Mouse (Mus musculus) cerebellum, adult 2 months (tissue): ENCODE measurements around the gene Tead4. TPM values are rescaled to one million over a fixed set of nuclear protein-coding genes. Genes with fewer than 3 reads are reported as not detected.
A peak's percentile ranks its signal among the peaks of the same experiment; 100 is the strongest.
"Not testable (repeated sequence)": the region's sequence is repeated elsewhere in the genome, so short reads cannot be mapped to it uniquely, and the experiment has no call there.

Source experiments
- DNase-seq, 2 experiments: peaks; one replicate each; pipeline ENCODE4 v3.0.0; 2021
- H3K27ac ChIP-seq: fragments of 200-500 bp; 2 replicates; pipeline ENCODE4 v1.5.1; 2012; ENCODE audit warnings: low read length, control low read depth, inconsistent platforms; ENCODE audit not compliant: insufficient read depth
- H3K27me3 ChIP-seq: fragments of 200-500 bp; 2 replicates; pipeline ENCODE4 v1.6.1; 2012; ENCODE audit warnings: inconsistent platforms, mild to moderate bottlenecking, low read length, moderate library complexity; ENCODE audit not compliant: control insufficient read depth, insufficient read depth
- H3K4me1 ChIP-seq: fragments of 200-500 bp; 2 replicates; pipeline ENCODE4 v1.6.1; 2011; ENCODE audit warnings: low read length; ENCODE audit not compliant: control insufficient read depth, insufficient read depth
- H3K4me3 ChIP-seq: fragments of 200-500 bp; replicated peaks from 2 replicates; pipeline ENCODE3; 2011; ENCODE audit warnings: mild to moderate bottlenecking, low read depth, low read length, control low read depth; ENCODE audit not compliant: insufficient read depth
- CTCF ChIP-seq: fragments of 200-500 bp; IDR thresholded peaks from 2 replicates; pipeline ENCODE4 v1.5.1; 2011; ENCODE audit warnings: low read depth, mild to moderate bottlenecking, control low read depth, low read length, moderate library complexity, borderline replicate concordance; ENCODE audit not compliant: insufficient read depth
- POLR2A ChIP-seq: fragments of 200-500 bp; IDR thresholded peaks from 2 replicates; pipeline ENCODE4 v1.6.1; 2011; ENCODE audit warnings: low read length, control low read depth, borderline replicate concordance; ENCODE audit not compliant: insufficient read depth
- WGBS: fragments of 180-500 bp; shearing (Covaris S2); methylation state at CpG from one replicate; pipeline ENCODE4 v1.1.7; 2018; 5-methylcytosine and 5-hydroxymethylcytosine counted together
- polyA plus RNA-seq: library from polyadenylated mRNA; depleted of rRNA; stranded (reverse); fragments of >200 nt; gene quantifications from 2 replicates; pipeline ENCODE4 v1.2.3, GENCODE M21; 2012

The Tead4 gene
- polyA plus RNA-seq, 1 experiment: 4.7 TPM

GRCm38 (mm10) chr6:128334397-128335124 is 33.9 kb upstream of the Tead4 start:
- peak; percentile 71 to 80 for DNase-seq
- TF ChIP-seq CTCF (peak; percentile 64), POLR2A (no peak)
- 12% methylated on average over 12 of the region's 12 CpGs for WGBS
- H3K27me3 ChIP-seq: no peaks in the 10 kb centered on the region
- H3K27ac ChIP-seq: no peak overlapping the region
- H3K4me3 ChIP-seq: no peak overlapping the region
- peaks cover under 1% of the 10 kb centered on the region; the same call in 1 of the 2 replicates for H3K4me1 ChIP-seq

DNA sequence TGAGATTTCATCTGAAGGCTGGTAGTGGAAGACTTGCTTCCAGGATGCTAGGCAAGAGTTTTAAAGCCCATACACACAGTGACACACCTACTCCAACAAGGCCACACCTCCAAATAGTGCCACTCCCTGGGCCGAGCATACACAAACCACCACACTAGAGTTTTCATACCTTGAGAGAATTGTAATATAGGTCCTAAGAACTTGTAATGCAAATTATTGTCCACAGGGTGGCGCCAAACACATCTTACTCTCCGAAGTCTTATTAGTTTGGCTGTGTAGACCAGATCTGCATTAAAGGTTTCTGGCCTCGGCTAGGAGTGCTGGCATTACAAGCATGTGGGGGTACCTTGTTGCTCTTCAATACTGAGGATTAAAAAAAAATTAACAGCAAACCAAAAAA is 17.7 kb upstream of the Tead4 start:
- Histone ChIP-seq H3K27ac (no peak overlapping the region), H3K4me1 (no peaks in the 10 kb centered on the region), H3K27me3 (no peaks in the 10 kb centered on the region), H3K4me3 (no peak overlapping the region)
- DNase-seq: peak; percentile 49 to 60
- TF ChIP-seq CTCF: peak; percentile 65
- TF ChIP-seq POLR2A: no peak
- 4% methylated on average over 4 of the region's 4 CpGs for WGBS

- TF ChIP-seq CTCF: no peak
- no peak for TF ChIP-seq POLR2A
- no peak overlapping the region for H3K4me3 ChIP-seq
- H3K27ac ChIP-seq: no peak overlapping the region
- no peak for DNase-seq
- H3K4me1 ChIP-seq: no peaks in the 10 kb centered on the region
- no peaks in the 10 kb centered on the region for H3K27me3 ChIP-seq
- WGBS: 74% methylated on average over 8 of the region's 8 CpGs
Measured at GRCm38 (mm10) chr6:128315597-128315996, 15.0 kb upstream of the Tead4 start.

DNA sequence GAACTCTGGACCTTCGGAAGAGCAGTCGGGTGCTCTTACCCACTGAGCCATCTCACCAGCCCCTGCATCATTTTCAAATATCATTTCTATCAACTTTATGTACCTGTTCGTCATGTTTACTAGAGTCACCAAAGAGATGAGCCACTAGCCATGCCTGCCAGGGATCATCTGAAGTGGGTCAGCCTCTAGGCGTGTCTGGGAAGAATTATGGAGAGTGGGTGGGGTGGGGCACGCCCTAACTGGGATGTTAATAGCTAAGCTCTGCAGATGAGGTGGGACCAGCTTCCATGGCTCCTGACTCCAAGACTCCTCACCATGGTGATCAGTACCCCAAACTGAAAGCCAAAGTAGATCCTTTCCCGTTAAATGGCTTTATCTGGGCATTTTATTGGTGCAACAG is 14.2 kb upstream of the Tead4 start:
- Histone ChIP-seq H3K4me3 (no peak overlapping the region), H3K27me3 (no peaks in the 10 kb centered on the region), H3K27ac (no peak overlapping the region), H3K4me1 (no peaks in the 10 kb centered on the region)
- no peak for DNase-seq
- WGBS: 90% methylated on average over 6 of the region's 6 CpGs
- no peak for TF ChIP-seq CTCF
- TF ChIP-seq POLR2A: no peak

DNA sequence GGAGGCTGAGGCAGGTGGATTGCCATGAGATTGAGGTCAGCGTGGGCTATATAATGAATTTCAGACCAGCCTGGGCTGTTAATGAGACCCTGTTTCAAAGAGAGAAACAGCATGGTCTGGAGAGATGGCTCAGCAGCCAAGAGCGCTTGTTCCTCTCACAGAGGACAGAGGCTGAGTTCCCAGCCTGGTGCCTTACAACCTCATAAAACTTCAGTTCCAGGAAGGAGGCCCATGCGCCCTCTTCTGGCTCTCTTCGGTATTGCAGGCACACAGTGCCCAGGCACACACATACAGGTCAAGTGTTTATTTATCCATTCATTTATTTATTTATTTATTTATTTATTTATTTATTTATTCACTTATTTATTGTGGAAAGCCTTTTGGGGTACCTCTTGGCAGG is 7.7 kb upstream of the Tead4 start:
- H3K27me3 ChIP-seq: no peaks in the 10 kb centered on the region
- peak; percentile 56 to 71 for DNase-seq
- no peak for TF ChIP-seq POLR2A
- TF ChIP-seq CTCF: peak; percentile 86
- H3K4me1 ChIP-seq: no peaks in the 10 kb centered on the region
- WGBS: 32% methylated on average over 4 of the region's 4 CpGs
- H3K27ac ChIP-seq: no peak overlapping the region
- H3K4me3 ChIP-seq: no peak overlapping the region

- Histone ChIP-seq H3K4me3 (no peak overlapping the region), H3K4me1 (no peaks in the 10 kb centered on the region), H3K27ac (no peak overlapping the region), H3K27me3 (no peaks in the 10 kb centered on the region)
- WGBS: 87% methylated on average over 4 of the region's 4 CpGs
- TF ChIP-seq CTCF (no peak), POLR2A (no peak)
- DNase-seq: no peak
Measured at GRCm38 (mm10) chr6:128304801-128305200, 4.2 kb upstream of the Tead4 start.

DNA sequence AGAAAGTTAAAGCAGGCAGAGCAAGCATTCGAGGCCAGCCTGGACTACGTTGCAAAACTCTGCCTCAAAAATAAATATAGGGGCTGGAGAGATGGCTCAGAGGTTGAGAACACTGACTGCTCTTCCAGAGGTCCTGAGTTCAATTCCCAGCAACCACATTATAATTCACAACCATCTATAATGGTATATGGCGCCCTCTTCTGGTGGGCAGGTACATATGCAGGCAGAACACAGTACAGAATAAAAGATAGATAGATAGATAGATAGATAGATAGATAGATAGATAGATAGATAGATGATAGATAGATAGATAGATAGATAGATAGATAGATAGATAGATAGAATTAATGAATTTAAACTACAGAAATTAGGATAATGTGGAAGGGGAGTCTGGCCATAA is 2.0 kb upstream of the Tead4 start:
- not testable (repeated sequence) for H3K27me3 ChIP-seq
- WGBS: 75% methylated on average over 3 of the region's 3 CpGs

DNA sequence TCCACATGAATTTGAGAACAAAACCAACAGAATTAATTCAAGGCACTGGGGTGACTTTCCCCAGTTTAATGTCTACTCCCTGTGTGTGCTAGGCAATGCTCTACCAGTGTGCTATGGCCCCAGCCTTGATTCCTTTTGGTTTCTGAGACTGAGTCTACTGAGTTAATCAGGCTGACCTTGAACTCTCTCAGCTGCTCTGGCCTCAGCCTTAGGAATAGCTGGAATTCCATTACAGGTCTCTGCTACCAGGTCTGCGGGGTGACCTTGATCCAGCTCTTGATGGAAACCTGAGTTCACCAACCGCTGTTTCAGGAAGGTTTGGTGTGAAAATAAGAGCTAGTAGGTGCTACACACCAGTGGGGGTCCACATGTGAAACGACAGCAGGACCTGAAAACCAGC is 1.3 kb upstream of the Tead4 start:
- Histone ChIP-seq H3K4me1 (peaks cover 20% of the 10 kb centered on the region), H3K27ac (no peak overlapping the region), H3K4me3 (no peak overlapping the region), H3K27me3 (no peaks in the 10 kb centered on the region)
- 90% methylated on average over 3 of the region's 3 CpGs for WGBS
- DNase-seq: no peak
- TF ChIP-seq POLR2A (no peak), CTCF (no peak)

More for the DNA sequence above, 2.0 kb upstream of the Tead4 start:
- not testable (repeated sequence) for DNase-seq, H3K27ac ChIP-seq, H3K4me3 ChIP-seq
- H3K4me1 ChIP-seq: peaks cover 13% of the 10 kb centered on the region

- no peak for DNase-seq
- H3K27me3 ChIP-seq: no peaks in the 10 kb centered on the region
- no peak overlapping the region for H3K27ac ChIP-seq
- H3K4me3 ChIP-seq: no peak overlapping the region
- peaks cover 25% of the 10 kb centered on the region for H3K4me1 ChIP-seq
- 71% methylated on average over 11 of the region's 11 CpGs for WGBS
- no peak for TF ChIP-seq POLR2A
- no peak for TF ChIP-seq CTCF
Measured at GRCm38 (mm10) chr6:128301458-128301857, 835 bp upstream of the Tead4 start.
